Mouse (Mus musculus) 3T3-L1 (cell line): ENCODE measurements at regions not wholly inside any gene's neighbourhood (a gene's known extent, or its start where the extent isn't known, plus 50 kb on each side); places are given as distances from the start of the nearest gene placed in this dataset.

ENCODE experiments used
- DNase-seq: peaks from one replicate; pipeline ENCODE4 v3.0.0-alpha.2; 2015; ENCODE audit warnings: low read depth, low spot score

DNA sequence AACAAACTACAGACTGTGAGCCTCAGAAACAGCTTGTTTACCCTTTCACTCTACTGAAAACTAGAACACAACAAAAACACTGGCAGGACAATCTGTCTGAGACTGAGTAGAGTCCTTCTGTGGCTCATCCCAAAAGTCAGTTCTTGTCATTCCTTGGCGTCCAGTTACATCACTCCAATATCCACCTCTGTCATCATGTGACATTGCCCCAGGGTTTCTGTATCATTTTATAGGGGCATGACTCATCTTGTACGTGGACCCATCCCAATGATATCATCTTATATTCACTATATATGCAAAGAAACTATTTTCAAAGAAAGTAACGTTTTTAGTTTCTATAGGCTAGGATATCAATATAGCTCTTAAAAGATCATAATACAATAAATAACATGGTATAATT lies 152.3 kb downstream of the Dkk2 start:
- DNase-seq, result peak; percentile 58

DNA sequence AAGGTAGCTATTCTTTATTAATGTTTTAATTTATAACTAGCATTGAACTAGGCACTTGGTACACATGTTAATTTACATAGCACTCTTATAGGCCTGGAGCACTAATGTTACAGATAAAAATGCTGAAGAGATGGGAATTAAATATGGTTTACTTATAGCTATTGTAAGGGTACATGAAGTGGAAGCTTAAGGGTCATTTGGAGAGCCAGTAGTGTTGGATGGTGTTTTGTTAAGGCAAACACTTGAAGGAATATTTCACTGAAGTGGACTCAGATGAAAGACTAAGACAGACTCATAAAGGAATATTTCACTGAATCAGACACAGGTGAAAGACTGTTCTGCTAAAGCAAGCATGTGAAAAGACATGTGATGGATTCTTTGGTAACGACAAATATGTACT lies 172.7 kb downstream of the Dkk2 start:
- no peak for DNase-seq

DNA sequence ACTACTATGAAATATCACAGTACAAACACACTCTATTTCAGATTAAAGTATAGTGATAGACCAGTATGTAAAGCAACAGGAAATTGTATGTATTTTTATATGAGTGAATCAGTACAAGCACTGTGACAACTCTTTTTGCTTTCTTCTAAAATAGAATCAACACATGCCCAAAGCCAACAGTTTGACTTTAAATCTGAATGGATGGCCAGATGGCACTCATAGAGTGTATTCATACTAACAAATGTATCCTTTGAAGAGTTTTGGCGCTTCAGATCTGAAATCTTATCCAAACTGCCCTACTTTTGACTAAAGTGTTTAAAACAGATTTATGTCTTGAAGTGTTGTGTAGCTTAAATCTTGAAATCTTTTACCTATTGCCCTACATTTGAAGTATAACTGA lies 184.5 kb downstream of the Dkk2 start:
- no peak for DNase-seq

DNA sequence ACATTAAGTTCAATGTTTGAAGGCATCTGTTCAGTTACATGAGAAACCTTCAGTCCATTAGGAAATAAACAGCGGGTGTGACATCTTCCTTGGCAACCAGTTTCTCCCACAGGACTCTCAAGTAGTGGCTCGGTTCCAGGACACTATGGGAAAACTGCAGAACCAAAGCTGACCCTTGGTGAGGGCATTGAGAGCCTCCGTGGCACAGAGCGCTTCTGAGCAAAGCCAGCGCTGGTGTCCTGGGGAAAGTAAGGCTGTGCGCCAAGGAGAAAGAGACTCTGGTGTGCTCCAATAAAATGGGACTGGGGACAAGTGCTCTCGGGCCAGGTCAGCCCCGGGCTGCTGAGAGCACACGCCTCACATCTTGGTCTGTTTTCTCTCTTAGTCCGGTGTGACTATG lies 189.7 kb downstream of the Dkk2 start:
- no peak for DNase-seq

DNA sequence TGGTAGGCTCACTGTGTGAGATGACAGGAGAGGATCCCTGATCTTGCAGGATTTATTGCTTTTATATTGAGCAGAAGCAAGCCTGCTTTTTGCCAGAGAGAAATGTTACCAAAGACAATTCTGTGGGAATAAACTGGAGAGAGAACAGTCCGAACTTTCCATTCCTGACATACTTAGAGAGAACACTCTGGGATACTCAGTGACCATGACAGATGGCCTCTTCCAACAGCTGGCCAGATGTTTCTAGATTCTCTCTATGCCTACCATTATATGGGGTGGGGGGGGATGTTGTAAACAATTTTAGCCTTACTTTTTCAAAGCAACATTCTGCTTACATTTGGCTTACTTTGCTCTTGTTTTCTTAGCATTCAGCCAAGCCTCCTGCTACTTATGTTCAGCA lies 192.7 kb downstream of the Dkk2 start:
- no peak for DNase-seq

DNA sequence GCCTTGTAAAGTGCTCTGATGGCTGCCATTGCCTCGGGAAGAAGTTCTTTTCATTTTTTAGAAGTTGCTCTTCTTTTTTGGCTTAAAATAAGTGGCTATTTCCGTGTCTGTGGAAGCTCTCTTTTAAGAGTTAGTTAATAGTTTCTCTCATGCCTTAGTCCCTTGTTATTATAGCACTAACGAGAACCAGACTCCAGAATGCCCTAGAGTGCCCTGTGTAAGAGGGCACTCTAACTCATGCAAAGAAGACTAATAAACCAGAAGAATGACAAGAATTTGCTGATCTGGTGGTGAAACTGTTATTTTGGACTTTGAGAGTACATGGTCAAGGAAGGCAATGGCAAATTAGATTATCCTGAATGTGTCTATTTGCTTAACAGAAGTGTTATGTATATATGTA lies 202.6 kb downstream of the Dkk2 start:
- DNase-seq, result peak; percentile 70

DNA sequence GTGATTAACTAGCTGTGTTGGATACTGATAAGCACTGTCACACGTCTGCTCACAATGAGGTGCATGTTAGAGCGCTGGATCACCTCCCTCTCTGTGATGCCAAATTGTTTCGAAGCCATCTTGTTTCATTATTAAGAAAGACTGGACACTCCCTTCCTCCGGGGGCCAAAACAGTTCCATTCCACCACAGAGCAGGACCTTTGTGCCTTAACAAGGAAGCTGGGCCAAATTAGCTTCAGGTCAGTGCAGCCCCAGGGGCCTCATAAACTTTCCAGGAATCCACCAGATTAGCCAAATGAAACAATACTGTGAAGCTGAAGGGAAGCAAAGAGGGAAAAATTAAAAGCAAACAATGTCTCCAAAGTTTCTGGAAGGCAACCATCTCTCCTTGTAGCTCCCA lies 241.9 kb downstream of the Dkk2 start:
- peak; percentile 17 for DNase-seq

DNA sequence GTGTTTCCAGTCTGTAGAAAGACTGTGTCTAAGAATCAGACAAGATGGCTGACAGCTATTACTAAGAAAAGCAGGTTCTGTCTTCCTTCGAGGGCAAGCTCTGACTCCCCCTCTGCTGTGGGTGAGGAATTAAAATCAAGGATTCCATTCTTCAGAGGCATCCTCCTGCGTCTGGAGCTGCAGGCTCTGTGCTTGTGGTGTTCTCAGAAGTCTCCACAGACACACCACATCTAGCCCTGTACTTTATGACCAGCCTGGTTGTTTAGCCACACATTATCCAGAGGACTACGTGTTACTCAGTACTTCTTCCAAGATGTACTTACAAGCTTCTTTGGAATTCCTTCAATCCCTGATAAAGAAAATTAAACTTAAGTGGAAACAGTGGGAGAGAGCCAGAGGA lies 258.5 kb downstream of the Dkk2 start:
- no peak for DNase-seq

DNA sequence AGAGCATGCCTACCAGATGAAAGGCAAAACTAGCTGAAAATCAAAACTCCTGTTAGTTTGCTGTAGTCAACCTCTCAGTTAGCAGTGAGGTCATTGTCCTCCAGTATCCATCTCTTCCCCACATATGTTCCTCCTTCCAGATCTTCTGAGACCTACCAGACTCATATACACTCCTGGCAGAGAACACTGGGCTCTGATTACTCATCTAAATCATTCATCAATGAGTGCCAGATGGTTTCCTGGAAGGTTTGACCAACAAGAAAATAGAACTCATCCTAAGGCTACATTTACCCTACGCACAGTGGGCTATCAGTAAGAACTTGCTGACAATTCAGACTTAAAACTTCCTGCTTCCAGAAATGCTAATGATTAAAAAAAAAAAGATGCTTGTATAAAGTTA lies 260.8 kb downstream of the Dkk2 start:
- peak; percentile 52 for DNase-seq

DNA sequence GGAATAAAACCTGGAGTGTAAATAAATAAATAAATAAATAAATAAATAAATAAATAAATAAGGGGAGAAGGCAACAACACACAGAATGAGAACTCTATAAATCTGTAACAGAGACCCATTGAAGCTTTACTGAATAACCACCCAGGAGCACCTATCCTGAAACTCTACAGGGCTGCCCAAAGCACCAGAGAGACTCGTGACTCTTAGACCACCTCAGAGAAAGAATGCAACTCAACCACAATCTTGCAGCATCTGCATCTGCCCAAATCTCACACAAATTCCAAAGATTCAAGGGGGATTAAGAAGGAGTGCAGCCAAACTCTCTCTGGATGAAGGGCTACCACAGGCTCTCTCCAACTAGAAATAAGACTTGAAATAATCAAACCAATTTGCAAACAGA lies 264.5 kb downstream of the Dkk2 start:
- DNase-seq, result no peak

DNA sequence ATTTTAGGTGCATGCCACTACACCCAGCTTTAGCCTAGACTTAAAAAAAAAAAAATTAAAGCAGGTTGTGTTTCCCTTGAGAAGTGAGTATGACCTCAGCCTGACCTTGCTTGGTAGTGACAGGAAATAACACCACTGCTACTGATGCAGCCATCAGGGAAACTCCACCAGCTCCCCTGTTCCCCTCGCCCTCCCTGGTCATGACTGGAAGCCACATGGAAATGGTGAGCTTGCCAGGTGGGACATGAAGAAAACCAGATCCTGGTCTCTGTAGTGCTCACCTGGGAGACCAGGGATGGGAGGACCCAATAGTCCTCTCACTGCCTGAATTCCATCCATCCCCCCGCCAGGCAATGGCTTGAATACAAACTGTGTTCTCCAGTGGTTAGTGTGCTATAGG lies 268.1 kb downstream of the Dkk2 start:
- no peak for DNase-seq

DNA sequence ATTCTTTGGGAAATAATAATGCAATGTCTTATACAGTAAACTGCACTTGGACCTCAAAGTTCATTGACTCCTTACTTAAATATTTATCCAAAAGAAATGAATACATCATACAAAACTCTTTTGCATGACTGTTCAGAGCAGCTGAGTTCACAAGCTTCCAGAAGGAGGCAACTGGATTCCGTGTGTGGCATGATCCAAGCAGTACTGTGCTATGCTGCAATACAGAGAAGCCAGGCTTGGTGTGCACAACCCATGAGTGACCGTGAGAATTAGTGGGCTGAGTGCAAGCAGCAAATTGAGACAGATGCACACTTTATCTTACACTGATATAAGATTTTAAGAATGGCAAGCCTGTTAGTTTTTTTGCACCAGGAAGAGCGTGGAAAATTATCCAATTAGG lies 270.0 kb upstream of the Gimd1 start:
- DNase-seq, result no peak

DNA sequence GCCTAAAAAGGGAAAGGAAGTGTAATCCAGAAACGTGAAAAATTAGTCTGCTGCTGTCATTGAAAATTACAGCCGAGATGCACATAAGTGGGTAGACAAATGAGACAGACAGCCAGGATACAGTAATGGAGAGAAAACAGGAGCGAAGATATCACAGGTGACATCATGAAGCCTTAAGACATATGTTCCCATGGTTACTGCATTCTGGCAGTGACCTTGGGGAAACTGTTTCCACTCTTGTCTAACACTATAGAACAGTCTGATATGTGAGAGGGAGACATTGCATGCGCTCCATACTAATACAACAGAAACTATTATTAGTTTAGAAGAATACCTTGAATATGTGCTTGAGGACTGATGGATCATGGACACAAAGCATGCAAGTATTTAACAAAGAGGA lies 254.0 kb upstream of the Gimd1 start:
- no peak for DNase-seq

DNA sequence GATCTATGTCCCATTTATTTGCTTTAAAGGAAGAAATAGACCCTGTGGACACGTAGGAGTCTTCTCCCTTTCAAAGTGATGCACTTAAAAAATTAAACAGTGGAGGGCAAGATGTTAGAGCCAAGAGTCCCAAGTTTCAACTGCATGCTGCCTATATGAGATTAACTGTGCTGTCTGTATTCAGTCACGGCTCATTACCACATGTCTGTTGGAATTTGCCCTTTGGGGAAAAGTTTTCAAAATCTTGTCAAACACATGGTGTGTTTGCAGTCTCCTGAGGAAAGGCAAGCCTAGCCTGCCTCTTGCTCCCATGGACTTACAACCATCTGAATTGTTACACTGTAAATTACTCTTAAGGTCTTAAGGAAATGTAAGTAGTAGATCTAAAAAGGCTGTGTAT lies 211.9 kb upstream of the Gimd1 start:
- DNase-seq, result peak; percentile 55

DNA sequence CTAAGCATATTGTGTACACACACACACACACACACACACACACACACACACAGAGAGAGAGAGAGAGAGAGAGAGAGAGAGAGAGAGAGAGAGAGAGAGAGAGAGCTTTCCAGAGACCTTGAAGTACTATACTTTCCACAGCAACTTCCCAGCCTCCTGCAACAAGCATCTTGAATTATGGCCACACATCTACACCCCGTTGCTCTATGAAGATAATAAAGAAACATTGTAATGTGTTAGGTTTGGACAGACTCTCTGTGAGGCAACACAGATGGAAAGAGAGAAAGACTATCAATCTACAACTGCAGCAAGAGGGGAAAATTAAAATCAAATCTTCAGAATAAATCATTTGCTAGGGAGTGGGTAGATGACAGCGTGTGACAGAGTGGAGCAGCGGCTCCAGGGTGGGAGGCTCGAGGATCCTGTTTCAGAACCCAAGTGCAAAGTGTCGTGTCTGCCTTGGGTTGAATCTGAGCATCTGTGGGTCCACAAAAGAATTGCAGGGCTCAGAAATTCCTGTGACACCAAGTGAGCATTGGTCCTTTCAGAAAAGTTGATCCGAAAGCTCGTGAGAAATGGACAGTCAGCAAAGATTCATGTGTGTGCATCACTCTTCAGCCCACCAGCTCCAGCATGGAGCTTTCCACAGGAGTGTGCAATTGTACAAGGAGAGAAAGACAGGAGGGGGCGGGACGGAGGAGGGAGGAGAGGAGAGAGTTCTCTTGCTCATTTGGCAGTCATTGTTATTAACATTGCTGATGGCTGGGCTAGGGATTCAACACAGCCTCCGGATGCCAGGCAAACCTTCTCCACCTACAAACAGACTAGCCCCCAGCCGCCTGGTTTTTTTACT lies 203.6 kb upstream of the Gimd1 start:
- DNase-seq, result no peak

DNA sequence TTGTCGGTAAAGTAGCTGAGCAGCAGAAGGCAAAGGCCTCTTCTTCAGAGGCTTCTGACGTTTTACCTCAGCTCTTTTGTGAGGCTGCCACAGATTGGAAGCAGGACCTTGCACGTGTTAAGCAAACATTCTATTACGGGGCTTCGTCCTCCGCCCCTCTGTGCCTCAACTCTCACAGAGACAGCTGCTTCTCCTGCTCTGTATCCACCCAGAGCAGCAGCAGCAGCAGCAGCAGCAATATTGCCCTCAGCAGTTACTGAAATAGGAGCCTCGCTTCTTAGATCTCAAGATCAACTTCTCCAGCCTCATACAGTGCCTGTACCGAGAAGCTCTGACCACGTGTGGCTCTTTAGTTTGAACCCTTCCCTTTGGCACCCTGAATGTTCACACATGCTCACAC lies 202.4 kb upstream of the Gimd1 start:
- DNase-seq, result no peak

DNA sequence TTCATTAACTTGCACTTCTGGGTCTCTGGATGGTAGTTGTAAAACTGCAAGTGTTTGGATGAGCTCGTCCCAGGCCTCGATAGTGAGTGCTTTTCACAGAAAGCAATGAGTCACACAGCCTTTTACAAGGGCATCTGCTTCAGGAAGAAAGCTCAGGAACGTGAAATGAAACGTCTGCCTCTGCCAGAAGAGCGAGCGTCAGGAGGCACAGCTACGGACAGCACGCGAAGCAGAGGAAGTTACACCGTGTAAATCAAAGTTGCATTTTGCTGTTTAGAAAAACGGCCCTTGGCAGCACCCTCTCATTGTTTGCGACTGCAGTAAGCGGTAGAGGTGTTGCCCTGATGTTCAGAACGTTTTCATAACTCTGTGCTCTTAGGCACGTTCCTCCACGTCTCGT lies 201.5 kb upstream of the Gimd1 start:
- no peak for DNase-seq

DNA sequence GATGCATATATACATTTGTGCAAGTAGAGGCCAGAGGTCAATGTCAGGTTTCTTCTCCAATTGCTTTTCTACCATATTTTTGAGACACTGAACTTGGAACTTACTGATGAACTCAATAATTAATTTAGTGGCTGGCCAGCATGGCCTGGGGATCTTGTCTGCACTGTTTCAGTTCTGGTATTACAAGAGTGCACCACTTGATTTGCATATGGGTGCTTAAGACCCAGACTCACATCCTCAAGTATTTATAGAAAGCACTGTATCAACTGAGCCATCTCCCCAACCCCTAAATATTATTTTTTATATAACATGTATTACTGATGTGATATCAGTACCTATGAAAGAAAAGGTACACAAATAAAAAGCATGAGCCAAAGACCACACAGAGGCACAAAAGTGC lies 197.8 kb upstream of the Gimd1 start:
- DNase-seq, result no peak

DNA sequence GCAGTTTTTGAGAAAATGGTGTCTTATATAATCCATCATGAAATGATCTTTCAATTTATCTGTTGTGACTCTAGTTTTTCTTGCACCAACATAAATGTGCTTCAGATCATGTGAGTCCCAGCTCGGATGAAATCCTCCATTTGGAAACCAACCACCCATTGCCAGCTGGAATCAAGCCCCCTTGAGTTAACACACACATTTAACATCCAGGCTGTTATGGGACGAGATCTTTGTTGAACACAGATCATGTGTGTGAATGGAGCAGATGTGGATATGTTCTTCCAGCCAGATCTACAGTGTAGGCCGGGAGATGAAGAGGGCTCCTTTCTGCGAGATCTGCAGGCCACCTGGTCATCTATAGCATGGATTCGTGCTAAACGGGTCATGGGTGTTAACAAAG lies 188.4 kb upstream of the Gimd1 start:
- DNase-seq, result no peak

DNA sequence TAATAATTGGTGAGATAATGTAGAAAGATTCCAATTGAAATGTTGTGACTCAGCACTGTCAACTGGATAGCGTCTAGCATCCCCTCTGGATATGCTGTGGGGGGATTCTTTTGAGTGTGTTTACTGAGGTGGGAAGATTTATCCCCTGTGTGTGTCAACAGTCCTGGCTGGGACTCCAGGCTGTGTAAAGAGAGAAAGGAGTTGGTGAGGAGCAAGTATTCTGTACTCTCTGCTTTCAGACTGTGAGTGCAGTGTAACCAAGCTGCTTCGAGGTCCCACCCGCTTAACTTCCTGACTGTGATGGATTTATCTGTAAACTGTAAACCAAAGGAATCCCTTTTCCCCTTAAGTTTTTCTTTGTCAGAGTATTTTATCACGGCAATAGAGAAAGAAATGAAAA lies 175.7 kb upstream of the Gimd1 start:
- DNase-seq, result no peak

DNA sequence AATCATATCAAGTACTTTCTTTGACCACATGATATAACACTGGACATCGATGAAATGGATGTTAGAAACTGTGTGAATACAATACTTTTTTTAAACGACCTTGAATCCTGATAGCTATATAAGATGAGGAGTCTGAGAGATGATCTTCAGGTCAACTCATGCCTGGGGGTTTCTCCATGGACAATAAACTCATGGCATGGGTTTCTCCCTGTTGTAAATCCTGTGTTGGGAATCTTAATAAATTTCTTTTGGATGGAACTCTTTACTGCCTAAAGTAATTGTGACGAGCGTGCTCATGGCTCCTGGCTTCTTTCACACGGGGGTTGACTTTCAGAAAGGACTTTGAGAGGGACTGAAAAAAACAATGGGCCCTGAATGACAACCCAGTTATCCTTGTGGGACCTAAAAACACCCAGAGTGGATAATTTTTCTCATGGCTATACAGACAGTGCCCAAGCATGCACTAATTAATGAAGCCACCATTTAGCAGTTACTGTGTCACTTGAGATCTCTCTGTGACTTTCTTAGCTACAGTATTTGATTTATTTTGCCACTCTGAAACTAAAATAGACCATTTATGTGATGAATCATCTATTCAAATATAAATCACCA lies 167.2 kb upstream of the Gimd1 start:
- DNase-seq, result no peak

DNA sequence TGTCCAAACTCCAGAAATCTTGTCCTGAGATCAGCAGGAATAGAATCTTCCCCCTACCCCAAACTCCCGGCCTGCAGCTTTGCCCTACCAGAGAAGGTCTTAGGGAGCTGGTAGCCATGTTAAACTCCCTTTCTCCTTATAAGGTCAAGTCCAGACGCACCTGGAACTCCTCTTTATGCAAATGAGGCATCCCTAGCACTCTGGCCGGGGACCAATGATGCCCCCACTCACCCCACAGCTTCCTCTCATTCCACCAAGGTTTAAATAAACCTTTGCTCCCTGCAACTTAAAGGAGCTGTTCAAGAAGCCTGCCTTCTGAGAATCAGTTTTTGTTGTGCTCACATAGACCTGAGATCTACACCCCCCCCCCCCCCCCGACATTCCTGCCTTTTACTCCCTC lies 158.6 kb upstream of the Gimd1 start:
- DNase-seq, result no peak

DNA sequence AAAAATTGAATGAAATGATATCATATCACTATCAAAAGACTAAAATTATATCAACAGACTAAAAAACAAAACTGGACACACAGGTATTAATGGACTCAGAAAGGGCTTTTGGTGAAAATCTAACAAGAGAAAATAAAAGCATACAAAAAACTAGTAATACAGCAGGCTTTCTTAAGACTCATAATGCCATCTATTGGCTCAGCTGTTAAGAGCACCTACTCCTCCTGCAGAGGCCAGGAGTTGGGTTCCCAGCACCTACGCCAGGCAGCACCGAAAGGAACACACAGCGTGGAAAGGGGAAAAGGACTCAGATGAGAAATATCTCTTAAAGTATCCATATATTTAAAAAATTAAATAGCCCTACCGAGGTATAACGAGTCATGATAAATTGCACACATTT lies 151.9 kb upstream of the Gimd1 start:
- peak; percentile 31 for DNase-seq

DNA sequence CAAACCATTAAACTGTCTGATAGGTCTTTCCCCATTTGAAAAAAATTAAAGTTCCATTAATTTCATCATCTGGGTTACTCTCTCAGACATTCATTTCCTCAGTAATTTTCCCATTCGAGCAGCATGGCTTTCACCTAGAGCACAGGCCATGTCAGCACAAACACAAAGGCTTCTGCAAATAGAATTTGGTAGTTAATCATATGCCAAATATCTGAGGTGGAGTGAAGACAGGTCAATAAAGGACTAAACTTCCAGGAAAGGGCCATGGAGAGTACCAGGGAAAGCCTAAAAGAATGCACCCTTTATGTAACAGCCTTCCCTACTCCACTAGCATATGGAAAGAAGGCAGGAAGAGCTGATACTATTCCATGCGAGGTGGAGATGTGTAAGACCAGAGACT lies 150.3 kb upstream of the Gimd1 start:
- DNase-seq, result no peak
